28 mouse cellular contexts compared by ENCODE assay signal in the genomic region with DNA sequence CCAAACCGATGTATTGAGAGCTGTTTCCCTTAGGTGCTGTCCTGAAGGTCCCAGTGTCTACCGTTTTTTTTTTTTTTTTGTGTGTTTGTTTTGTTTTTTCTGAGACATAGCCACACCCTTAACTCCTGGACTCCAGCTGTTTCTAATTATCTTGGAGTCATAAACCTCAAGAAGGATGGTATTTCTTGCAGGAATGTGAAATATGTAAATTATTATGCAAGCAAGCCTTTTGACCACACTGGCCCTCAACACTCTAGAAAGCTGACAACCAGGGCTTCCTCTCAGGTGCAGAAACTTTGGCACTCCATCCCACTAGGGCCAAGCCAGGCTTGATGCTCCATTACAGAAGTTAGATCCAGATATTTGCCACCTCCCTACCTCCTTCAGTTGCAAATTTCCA. TPM values are rescaled to one million over a fixed set of nuclear protein-coding genes. Genes with fewer than 3 reads are reported as not detected.
DNase-seq lines count a peak whose midpoint lies in the region; TF ChIP-seq lines count a peak whose summit lies in the region.
"Had no signal": no experiment of that assay in that cellular context is flagged by ENCODE, and none has a peak within 500 bp of the region (broad histone marks: within the 10 kb centered on the region; RNA-seq: fewer than 3 reads in every experiment).

No protein-coding gene starts in this region.

- no peak for TF ChIP-seq POLR2A in myocyte (IDR thresholded peaks at IDR 0.05; ENCODE audit: insufficient read length, low read depth)

- H3K27me3 ChIP-seq in myocyte (ENCODE audit: control insufficient read depth, insufficient read depth, insufficient read length), result no peaks in the 10 kb centered on the region
- H3K27me3 ChIP-seq in embryonic facial prominence, embryonic 10.5 days (replicated peaks; ENCODE audit: low read depth, poor library complexity, severe bottlenecking), result no peaks in the 10 kb centered on the region
- H3K27me3 ChIP-seq: embryonic facial prominence, embryonic 13.5 days; embryonic facial prominence, embryonic 15.5 days; forebrain, embryonic 13.5 days; forebrain, embryonic 15.5 days had no signal

- H3K4me3 ChIP-seq in myocyte, result no peak overlapping the region
- H3K4me3 ChIP-seq in embryonic facial prominence, embryonic 10.5 days, result no peak overlapping the region
- H3K4me3 ChIP-seq: embryonic facial prominence, embryonic 13.5 days; embryonic facial prominence, embryonic 15.5 days; erythroblast, embryonic 14.5 days; forebrain, embryonic 13.5 days; forebrain, embryonic 15.5 days had no signal

- no peak overlapping the region for H3K4me2 ChIP-seq in myocyte (ENCODE audit: low read depth)
- H3K4me2 ChIP-seq: embryonic facial prominence, embryonic 13.5 days; embryonic facial prominence, embryonic 15.5 days; forebrain, embryonic 13.5 days; forebrain, embryonic 15.5 days had no signal

- DNase-seq in 3T3-L1 (ENCODE audit: low read depth, low spot score), result peak; percentile 91
- DNase-seq in NIH3T3 (ENCODE audit: low read depth), result peak; percentile 63
- DNase-seq in fibroblast of lung, adult 2 months (ENCODE audit: low read depth), result peak; percentile 22
- DNase-seq in embryonic facial prominence, embryonic 10.5 days (ENCODE audit: low spot score), result no peak
- no peak for DNase-seq in testis, postnatal 10 days (ENCODE audit: low spot score)
- DNase-seq in left cerebral cortex, adult 11 months (ENCODE audit: low spot score), result no peak
- DNase-seq in B cell, adult 2 months, result no peak
- DNase-seq: adrenal gland, adult 2 months; adrenal gland, postnatal 10 days; adrenal gland, postnatal 25 days; cerebellum, adult 11-12 months; cerebellum, adult 2 months; cerebellum, adult 9-10 months; cerebellum, postnatal 10 days; cerebellum, postnatal 25 days; forebrain, postnatal 0 days had no signal

- no peak overlapping the region for H3K27ac ChIP-seq in embryonic facial prominence, embryonic 10.5 days (replicated peaks)
- H3K27ac ChIP-seq: embryonic facial prominence, embryonic 13.5 days; embryonic facial prominence, embryonic 15.5 days; forebrain, embryonic 13.5 days; forebrain, embryonic 15.5 days had no signal

- no peaks in the 10 kb centered on the region for H3K36me3 ChIP-seq in myocyte (ENCODE audit: control insufficient read depth, insufficient read depth)
- H3K36me3 ChIP-seq in embryonic facial prominence, embryonic 10.5 days (replicated peaks), result no peaks in the 10 kb centered on the region
- H3K36me3 ChIP-seq: embryonic facial prominence, embryonic 13.5 days; embryonic facial prominence, embryonic 15.5 days; forebrain, embryonic 15.5 days had no signal

- H3K79me2 ChIP-seq in myocyte (ENCODE audit: control insufficient read depth, insufficient read depth), result no peaks in the 10 kb centered on the region

- no peaks in the 10 kb centered on the region for H3K9me3 ChIP-seq in embryonic facial prominence, embryonic 10.5 days
- H3K9me3 ChIP-seq: embryonic facial prominence, embryonic 15.5 days; forebrain, embryonic 13.5 days; forebrain, embryonic 15.5 days had no signal

- H3K4me1 ChIP-seq in embryonic facial prominence, embryonic 10.5 days, result no peaks in the 10 kb centered on the region
- H3K4me1 ChIP-seq: embryonic facial prominence, embryonic 13.5 days; embryonic facial prominence, embryonic 15.5 days; forebrain, embryonic 13.5 days; forebrain, embryonic 15.5 days had no signal

- 63% methylated on average over 2 of the region's 2 CpGs for WGBS in embryonic facial prominence, embryonic 10.5 days

- H3ac ChIP-seq in myocyte (ENCODE audit: control insufficient read depth, insufficient read length), result no peak overlapping the region

TF ChIP-seq in myocyte, 11 proteins besides CTCF, POLR2A, EP300 and RAD21:
- TF ChIP-seq CEBPB (IDR thresholded peaks at IDR 0.05; ENCODE audit: insufficient read depth, poor library complexity, severe bottlenecking) (0 out of 2 replicates have a peak, but pooled peaks have one; percentile 14), POLR2AphosphoS2 (IDR thresholded peaks at IDR 0.05; ENCODE audit: insufficient read length, low read depth) (no peak)

RNA-seq across cellular contexts. Expression of a gene that starts 12.9 kb away (rescaled TPM):
- not detected for polyA plus RNA-seq in myocyte (2012; fragmentation: generic; extraction: Trizol)
- not detected in 2 replicates for polyA plus RNA-seq in embryonic facial prominence, embryonic 10.5 days (2016; fragmentation: Nextera tagmentation; extraction: Ambion mirVana)
- polyA plus RNA-seq: adrenal gland, adult 2 months; brain, embryonic 14.5 days; cortical plate, adult 2 months; embryonic facial prominence, embryonic 11.5 days; embryonic facial prominence, embryonic 13.5 days; embryonic facial prominence, embryonic 15.5 days; erythroblast, embryonic 14.5 days; forebrain, embryonic 11.5 days; forebrain, embryonic 13.5 days; forebrain, embryonic 15.5 days; forebrain, postnatal 0 days; frontal cortex, adult 2 months; Patski had no signal

Comparison
In these comparisons a context has a peak if more than half of its experiments do, and no peak if none do; other contexts are left out.
1. DNase-seq: peak in 3T3-L1 (single experiment), NIH3T3 (single experiment) and fibroblast of lung, adult 2 months (single experiment); none in embryonic facial prominence, embryonic 10.5 days (single experiment), testis, postnatal 10 days (single experiment), left cerebral cortex, adult 11 months (single experiment) and B cell, adult 2 months (0 of 2).